Mouse (Mus musculus): ENCODE measurements around the gene Gm3417.
A peak's percentile ranks its signal among the peaks of the same experiment; 100 is the strongest.
"Not testable (repeated sequence)": the region's sequence is repeated elsewhere in the genome, so short reads cannot be mapped to it uniquely, and the experiment has no call there.

The Gm3417 gene

DNA sequence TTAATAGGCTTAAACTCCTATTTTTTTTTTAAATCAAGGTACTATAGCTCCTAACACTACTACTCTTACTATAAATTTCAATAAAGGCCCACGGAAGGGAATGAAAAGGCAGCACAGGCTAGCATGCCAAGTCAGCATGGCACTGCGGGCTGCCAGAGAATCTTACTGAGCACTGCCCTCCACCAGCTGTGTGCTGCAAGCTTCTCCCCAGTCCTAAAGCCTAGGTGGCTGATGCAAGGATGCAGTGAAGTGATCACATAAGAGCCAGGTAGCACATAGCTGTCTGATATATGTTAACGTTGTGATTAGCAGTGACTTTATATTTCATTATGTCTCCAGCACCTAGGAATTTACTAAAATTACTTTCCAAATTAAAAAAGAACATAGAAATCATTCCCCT lies 18.6 kb downstream of the Gm3417 start:
- no peak for DNase-seq (ENCODE audit: low read depth in 1 of 2, low spot score in 2 of 2)

GRCm38 (mm10) chr17:14958686-14959327 lies 19.8 kb downstream of the Gm3417 start:
- no peak for DNase-seq (ENCODE audit: low read depth in 1 of 2, low spot score in 2 of 2)

GRCm38 (mm10) chr17:14953452-14953851 lies 25.1 kb downstream of the Gm3417 start:
- DNase-seq (ENCODE audit: low read depth in 1 of 2, low spot score in 2 of 2) = peak in 1 of 2 experiments; percentile 23

DNA sequence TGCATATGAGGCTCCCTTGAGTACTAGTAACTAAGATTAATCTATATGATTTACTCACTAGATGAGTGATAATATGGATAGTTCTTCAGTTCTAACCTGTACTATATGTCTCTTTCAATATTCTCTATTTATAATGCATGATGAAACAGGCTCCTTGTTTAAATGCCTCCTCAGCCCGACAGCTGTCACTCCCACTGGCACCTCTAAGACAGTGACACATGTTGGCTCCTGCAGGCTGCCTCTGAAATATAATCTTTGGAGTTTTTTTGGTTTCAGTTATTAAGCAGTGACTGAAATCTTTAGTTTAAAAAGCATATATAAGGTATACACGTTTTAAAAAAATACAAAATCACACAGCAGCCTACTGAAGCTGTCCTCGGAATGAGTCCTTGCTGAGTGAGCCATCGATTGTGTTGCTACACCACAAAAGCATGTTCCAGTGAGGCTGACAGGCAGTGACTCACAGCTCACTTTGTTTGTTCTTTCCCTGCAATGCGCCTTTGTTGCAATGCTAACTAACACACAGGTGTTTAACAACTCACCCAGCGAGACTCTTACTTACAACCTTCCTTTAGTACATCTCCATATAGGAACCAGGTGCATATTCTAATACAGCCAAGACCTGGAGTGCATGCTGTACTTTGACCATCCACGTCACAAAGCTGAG lies 29.3 kb downstream of the Gm3417 start:
- DNase-seq (ENCODE audit: low read depth in 1 of 2, low spot score in 2 of 2) = no peak

GRCm38 (mm10) chr17:14944551-14944950 lies 34.0 kb downstream of the Gm3417 start:
- DNase-seq (ENCODE audit: low read depth in 1 of 2, low spot score in 2 of 2) = no peak

GRCm38 (mm10) chr17:14943729-14944059 lies 34.9 kb downstream of the Gm3417 start:
- DNase-seq (ENCODE audit: low read depth in 1 of 2, low spot score in 2 of 2) = no peak

- peak; percentile 88 to 95 for DNase-seq (ENCODE audit: low read depth in 1 of 2, low spot score in 2 of 2)
These were observed 35.4 kb downstream of the Gm3417 start, which contains the start of the genes Wdr27 and 1600012H06Rik for GRCm38 (mm10) chr17:14943009-14943728. Gene Wdr27 (minus strand): TSS chr17:14943158. Gene 1600012H06Rik (plus strand): TSS chr17:14943184.

- DNase-seq (ENCODE audit: low read depth in 1 of 2, low spot score in 2 of 2) = not testable (repeated sequence)
These were observed 36.4 kb downstream of the Gm3417 start for GRCm38 (mm10) chr17:14942181-14942580.

DNA sequence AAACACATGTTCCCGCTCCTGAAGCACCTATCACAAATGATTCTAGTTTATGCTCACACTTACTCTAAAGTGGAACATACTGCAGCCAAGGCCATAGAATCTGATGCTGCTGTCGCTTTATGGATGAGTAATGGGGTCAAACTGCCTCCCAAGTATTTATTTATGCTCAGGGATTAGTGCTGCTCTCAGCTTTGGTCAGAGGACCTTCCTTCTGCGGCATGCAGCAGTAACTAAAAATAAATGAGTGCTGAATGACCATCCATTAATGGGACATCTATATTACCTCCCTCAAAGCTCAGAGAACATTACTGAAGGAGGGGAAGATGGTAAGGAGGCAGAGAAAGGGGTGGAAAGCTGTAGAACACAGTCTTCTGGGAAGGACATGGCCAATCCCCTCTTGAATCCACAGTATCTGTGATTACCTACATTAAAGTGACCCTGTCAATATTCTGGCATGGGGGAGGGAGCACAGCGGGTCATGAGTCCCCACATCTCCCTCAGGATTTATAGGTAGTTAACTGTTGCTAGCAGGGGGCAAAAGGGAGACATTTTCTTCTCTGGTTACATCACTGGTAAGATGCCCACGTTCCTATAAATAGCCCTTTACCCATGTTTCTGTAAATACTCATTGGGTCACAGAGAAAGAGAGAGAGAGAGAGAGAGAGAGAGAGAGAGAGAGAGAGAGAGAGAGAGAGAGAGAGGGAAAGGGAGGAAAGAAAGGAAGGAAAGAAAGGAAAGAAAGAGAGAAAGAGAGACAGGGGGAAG lies 42.6 kb downstream of the Gm3417 start:
- no peak for DNase-seq (ENCODE audit: low read depth in 1 of 2, low spot score in 2 of 2)

DNA sequence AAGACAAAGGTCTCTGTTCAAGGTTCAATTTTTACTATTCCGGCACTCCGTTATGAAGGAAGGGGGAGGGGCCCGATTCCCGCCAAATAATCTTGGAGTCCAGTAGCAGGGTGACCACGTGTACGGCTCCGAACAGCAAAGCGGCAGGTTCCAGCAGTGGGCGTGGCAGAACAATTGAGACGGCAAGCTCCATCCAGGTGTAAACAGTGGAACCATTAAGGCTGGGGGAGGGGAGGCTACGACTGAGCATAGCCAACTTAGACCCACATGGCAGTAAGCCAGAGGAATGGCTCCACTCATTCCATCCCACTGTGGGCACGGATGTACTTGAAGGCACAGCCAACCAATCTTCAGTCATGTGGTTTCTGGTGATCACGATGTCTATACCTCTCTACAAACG lies 43.3 kb downstream of the Gm3417 start:
- DNase-seq (ENCODE audit: low read depth in 1 of 2, low spot score in 2 of 2) = not testable (repeated sequence)

DNA sequence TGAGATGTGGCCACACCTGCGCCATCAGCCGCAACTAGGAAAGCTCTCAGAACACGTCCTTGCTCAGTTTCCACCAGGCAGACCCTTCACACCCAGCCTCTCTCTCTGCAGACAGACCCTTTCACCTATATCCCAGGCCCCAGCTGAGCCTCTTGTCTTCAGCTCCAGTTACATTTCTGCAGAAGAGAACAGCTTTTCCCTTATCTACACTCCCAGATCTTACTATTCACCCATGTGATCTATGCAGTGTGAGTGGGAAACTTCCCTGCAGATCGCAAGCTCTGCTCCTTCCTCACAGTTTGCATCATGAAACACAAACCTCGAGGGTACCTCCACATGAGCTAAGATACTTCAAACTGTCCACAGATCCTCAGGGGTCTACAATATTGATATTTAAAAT lies 47.1 kb downstream of the Gm3417 start:
- DNase-seq (ENCODE audit: low read depth in 1 of 2, low spot score in 2 of 2) = no peak

DNA sequence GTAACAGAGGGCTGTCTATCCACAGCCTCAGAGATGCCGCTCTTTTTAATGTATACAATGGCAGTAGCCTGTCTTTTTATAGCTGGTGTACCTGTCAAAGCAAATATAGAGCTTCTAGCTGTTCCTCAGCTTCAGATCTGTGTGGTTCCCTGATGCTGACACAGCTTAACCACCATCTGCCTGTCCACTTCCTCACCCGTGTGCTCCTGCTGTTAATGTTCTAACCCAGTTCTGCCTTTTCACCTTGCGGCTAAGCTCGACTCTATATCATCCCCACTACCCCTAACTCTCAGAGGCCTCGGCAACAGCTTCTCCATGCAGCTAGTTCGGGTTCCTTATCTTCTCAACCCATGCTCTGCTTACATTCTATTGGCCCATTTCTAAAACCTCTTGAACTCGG lies 47.9 kb downstream of the Gm3417 start:
- DNase-seq (ENCODE audit: low read depth in 1 of 2, low spot score in 2 of 2) = no peak

DNA sequence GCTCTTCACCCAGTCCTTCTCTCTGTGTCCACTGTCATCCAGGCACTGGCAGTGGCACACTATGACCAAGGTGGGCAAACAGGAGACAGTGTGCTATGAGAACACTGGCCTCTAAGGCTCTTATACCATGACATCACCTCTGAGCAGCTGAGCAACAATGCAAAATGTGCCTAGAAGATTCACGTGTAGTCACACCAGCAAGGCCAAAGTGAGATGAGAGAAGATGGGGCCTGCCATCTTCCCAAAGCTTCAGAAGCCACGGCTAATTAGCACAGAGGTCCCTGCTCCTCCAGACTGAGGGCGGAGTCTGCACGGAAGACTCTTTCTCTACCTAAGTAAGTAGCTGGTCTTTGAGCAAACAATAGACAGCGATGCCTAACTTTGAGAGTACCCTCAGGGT lies 50.0 kb downstream of the Gm3417 start:
- DNase-seq (ENCODE audit: low read depth in 1 of 2, low spot score in 2 of 2) = no peak

DNA sequence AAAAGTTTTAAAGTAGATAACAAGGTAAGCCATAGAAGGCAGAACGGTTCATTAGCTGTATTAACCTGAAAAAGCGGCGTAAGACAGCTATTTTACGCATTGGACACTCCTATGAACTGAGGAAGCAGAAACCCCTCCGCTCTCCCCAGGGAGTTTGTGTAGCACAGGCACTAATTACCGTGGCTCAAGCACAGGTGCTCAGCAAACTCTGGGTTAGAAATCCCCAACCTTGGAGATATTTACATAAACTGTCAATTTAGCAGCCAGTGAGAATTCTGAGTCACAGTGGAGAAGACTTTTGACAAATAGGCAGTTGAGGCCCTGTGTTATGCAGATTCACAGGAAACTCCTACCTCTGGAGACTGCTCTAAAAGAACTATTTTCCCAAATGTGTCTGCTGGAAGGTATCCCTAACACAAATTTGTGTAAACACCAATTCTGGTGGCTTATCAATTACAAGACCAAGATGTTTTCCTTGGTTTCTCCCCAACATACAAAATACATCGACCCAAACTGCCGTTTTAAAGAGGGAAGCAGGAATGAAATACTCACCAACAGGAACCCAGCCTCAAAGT lies 50.9 kb downstream of the Gm3417 start:
- DNase-seq (ENCODE audit: low read depth in 1 of 2, low spot score in 2 of 2) = no peak

DNA sequence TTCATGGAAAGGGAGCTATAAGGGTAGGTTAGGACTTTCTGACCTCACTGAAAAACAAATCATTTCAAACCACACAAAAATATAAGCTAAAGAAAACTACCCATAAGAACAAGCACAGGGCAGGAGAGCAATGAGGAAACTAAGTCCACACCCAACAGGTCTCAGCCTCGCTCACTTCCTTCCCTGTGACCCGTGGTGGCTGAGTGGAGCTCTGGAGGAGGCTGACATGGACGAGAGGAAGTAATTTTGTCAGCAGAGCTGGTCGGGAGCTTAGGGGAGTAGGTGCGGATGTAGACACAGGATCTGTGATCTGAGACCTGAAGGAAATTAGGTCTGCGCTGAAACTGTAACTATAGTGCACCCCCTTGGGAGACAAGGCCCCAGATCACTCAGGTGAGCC lies 57.0 kb downstream of the Gm3417 start:
- DNase-seq (ENCODE audit: low read depth in 1 of 2, low spot score in 2 of 2) = no peak

DNA sequence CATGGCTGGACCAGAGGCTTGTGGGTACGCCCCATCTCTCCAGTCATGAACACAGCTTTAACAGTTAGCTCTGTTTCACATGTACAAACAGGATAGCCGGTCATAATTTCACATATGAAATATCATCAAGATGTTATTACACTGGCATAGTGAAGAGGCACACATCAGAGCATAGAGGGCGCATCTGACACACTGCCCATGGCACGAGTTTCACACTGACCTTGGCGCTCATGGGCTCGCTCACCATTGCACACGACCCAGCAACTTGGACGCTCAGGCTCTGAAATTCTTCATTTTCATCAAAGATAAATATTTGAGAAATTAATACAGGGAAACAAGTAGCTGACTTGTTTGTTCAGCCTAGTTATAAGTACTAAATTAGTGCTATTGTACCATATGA lies 60.7 kb downstream of the Gm3417 start:
- no peak for DNase-seq (ENCODE audit: low read depth in 1 of 2, low spot score in 2 of 2)

- DNase-seq (ENCODE audit: low read depth in 1 of 2, low spot score in 2 of 2) = no peak
These were observed 64.2 kb downstream of the Gm3417 start for GRCm38 (mm10) chr17:14914401-14914800.

All from monocyte, adult 2 months (primary cell).